Mouse (Mus musculus) liver, adult 2 months (tissue): ENCODE data around the gene Fam168a.

ENCODE experiments used
- CTCF ChIP-seq: fragments of 200-500 bp; IDR thresholded peaks from 2 replicates; pipeline ENCODE4 v1.5.1; 2011; ENCODE audit warnings: low read depth, low read length, control low read depth
- POLR2A ChIP-seq: fragments of 200-500 bp; IDR thresholded peaks from 2 replicates; pipeline ENCODE4 v1.6.1; 2011; ENCODE audit warnings: low read length, control low read depth; ENCODE audit not compliant: insufficient read depth; ENCODE audit errors: extremely low read depth

GRCm38 (mm10) chr7:100855300-100855699, 148.9 kb downstream of the Fam168a start:
- TF ChIP-seq CTCF (no peak), POLR2A (no peak)
